Mouse (Mus musculus) kidney, adult 2 months (tissue): ENCODE results near the gene Wasf1.

Experiments
- CTCF ChIP-seq: fragments of 200-500 bp; conservative IDR thresholded peaks from 2 replicates; pipeline ENCODE4 v1.5.1; 2011; ENCODE audit warnings: low read depth, mild to moderate bottlenecking, control low read depth, low read length, moderate library complexity, mixed read lengths; ENCODE audit not compliant: insufficient read depth, insufficient read length
- POLR2A ChIP-seq: fragments of 200-500 bp; IDR thresholded peaks from one replicate; pipeline ENCODE4 v1.6.1; 2011; ENCODE audit warnings: low read depth, low read length, control low read depth

DNA sequence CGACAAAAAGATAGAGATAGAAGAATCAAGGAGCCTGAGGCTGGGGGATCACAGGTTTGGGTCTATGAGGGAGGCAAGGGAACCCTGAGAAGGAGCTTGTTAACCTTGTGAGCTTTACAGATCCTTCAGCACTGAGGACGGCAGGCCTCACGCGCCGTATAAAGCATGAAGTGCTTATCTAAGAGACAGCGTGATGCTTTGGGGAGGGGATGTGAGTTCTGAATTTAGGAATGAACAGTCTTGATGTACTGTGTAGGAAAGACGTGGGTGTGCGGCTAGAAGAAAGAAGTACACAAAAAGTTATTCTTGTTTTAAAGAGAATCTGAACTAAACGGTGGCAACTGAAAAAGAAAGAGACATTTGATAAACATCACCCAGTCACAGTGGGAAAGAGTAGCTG lies 3.3 kb upstream of the Wasf1 start:
- TF ChIP-seq POLR2A (no peak), CTCF (no peak)
